Mouse (Mus musculus): ENCODE measurements around the gene Dnajc19. TPM values are rescaled to one million over a fixed set of nuclear protein-coding genes. Genes with fewer than 3 reads are reported as not detected.
A peak's percentile ranks its signal among the peaks of the same experiment; 100 is the strongest.

Dnajc19 gene
- total and polyA plus RNA-seq, 3 experiments, result 143 to 166 TPM; not detected in 1

- DNase-seq (ENCODE audit: low read depth, low spot score), result no peak
- Histone ChIP-seq H3K9ac (ENCODE audit: control insufficient read depth, low read depth, low read length, poor library complexity, severe bottlenecking) (peak overlapping the region; percentile 100), H3K79me2 (ENCODE audit: control insufficient read depth, insufficient read depth, low read length, poor library complexity) (peaks cover 52% of the 10 kb centered on the region), H3K27me3 (ENCODE audit: control insufficient read depth in 1 of 2, insufficient read depth in 2 of 2, low read length in 2 of 2) (no peaks in the 10 kb centered on the region), H3K9me3 (replicated peaks; ENCODE audit: insufficient read depth, low read length) (no peaks in the 10 kb centered on the region), H3K36me3 (ENCODE audit: control insufficient read depth in 1 of 2, insufficient read depth in 2 of 2, low read length in 2 of 2) (peaks cover 2 to 36% of the 10 kb centered on the region in 2 experiments; a peak in 3 of 4 replicates), H3K27ac (ENCODE audit: control insufficient read depth, low read depth, low read length) (peak overlapping the region; percentile 69), H3K4me1 (ENCODE audit: control insufficient read depth in 1 of 2, insufficient read depth in 2 of 2, low read length in 2 of 2) (peaks cover 17 to 18% of the 10 kb centered on the region in 2 experiments), H3K4me3 (ENCODE audit: control insufficient read depth in 1 of 2, insufficient read depth in 1 of 2, low read depth in 2 of 2, low read length in 2 of 2) (peak overlapping the region; percentile 95 to 97)
- TF ChIP-seq CHD1 (IDR thresholded peaks at IDR 0.05; ENCODE audit: low read depth, low read length) (peak; percentile 28; the same call in 1 of the 2 replicates), TBP (IDR thresholded peaks at IDR 0.05; ENCODE audit: low read depth, low read length) (no peak), MXI1 (IDR thresholded peaks at IDR 0.05; ENCODE audit: low read depth, low read length) (0 out of 2 replicates have a peak, but pooled peaks have one; percentile 13)
Measured at GRCm38 (mm10) chr3:34020382-34021258, 60.5 kb downstream of the Dnajc19 start.

- peak within 1 kb of the TSS; percentile 95 to 97 for H3K4me3 ChIP-seq (ENCODE audit: control insufficient read depth in 1 of 2, insufficient read depth in 1 of 2, low read depth in 2 of 2, low read length in 2 of 2)
- DNase-seq (ENCODE audit: low read depth, low spot score), result peak; percentile 81
- H3K4me1 ChIP-seq (ENCODE audit: control insufficient read depth in 1 of 2, insufficient read depth in 2 of 2, low read length in 2 of 2), result peaks cover 11 to 15% of the 10 kb centered on the region in 2 experiments
- H3K9me3 ChIP-seq (replicated peaks; ENCODE audit: insufficient read depth, low read length), result no peaks in the 10 kb centered on the region
- peak within 1 kb of the TSS; percentile 100 for H3K9ac ChIP-seq (ENCODE audit: control insufficient read depth, low read depth, low read length, poor library complexity, severe bottlenecking)
- H3K27ac ChIP-seq (ENCODE audit: control insufficient read depth, low read depth, low read length), result peak within 1 kb of the TSS; percentile 72
- H3K79me2 ChIP-seq (ENCODE audit: control insufficient read depth, insufficient read depth, low read length, poor library complexity), result peaks cover 46% of the 10 kb centered on the region
- peaks cover 2 to 30% of the 10 kb centered on the region in 2 experiments; a peak in 3 of 4 replicates for H3K36me3 ChIP-seq (ENCODE audit: control insufficient read depth in 1 of 2, insufficient read depth in 2 of 2, low read length in 2 of 2)
- no peaks in the 10 kb centered on the region for H3K27me3 ChIP-seq (ENCODE audit: control insufficient read depth in 1 of 2, insufficient read depth in 2 of 2, low read length in 2 of 2)
- TF ChIP-seq CHD2 (IDR thresholded peaks at IDR 0.05; ENCODE audit: low read length), result no peak
- TF ChIP-seq MYB (IDR thresholded peaks at IDR 0.05; ENCODE audit: low read depth, low read length), result 0 out of 2 replicates have a peak, but pooled peaks have one; percentile 25
- TF ChIP-seq GATA1 (IDR thresholded peaks at IDR 0.05; ENCODE audit: low read depth, low read length), result no peak
- no peak for TF ChIP-seq TAL1 (IDR thresholded peaks at IDR 0.05; ENCODE audit: low read length)
- no peak for TF ChIP-seq ELF1 (IDR thresholded peaks at IDR 0.05; ENCODE audit: low read depth, low read length)
- TF ChIP-seq E2F4 (IDR thresholded peaks at IDR 0.05; ENCODE audit: borderline replicate concordance, low read depth, low read length), result no peak
- peak; percentile 82 for TF ChIP-seq HCFC1 (IDR thresholded peaks at IDR 0.05; ENCODE audit: low read depth, low read length)
- TF ChIP-seq POLR2AphosphoS2 (IDR thresholded peaks at IDR 0.05; ENCODE audit: low read length), result peak; percentile 74; the same call in 1 of the 2 replicates
- TF ChIP-seq MAZ (IDR thresholded peaks at IDR 0.05; ENCODE audit: low read depth, low read length), result peak; percentile 66; the same call in 1 of the 2 replicates
- no peak for TF ChIP-seq KAT2A (conservative IDR thresholded peaks at IDR 0.05; ENCODE audit: low read depth, low read length)
- TF ChIP-seq ZNF384 (IDR thresholded peaks at IDR 0.05; ENCODE audit: low read depth, low read length), result no peak
- TF ChIP-seq GABPA (IDR thresholded peaks at IDR 0.05; ENCODE audit: low read depth, low read length), result no peak
- no peak for TF ChIP-seq MAFK (IDR thresholded peaks at IDR 0.05; ENCODE audit: borderline replicate concordance, low read depth, low read length)
- no peak for TF ChIP-seq ZKSCAN1 (IDR thresholded peaks at IDR 0.05; ENCODE audit: low read depth, low read length)
- peak; percentile 55 to 83 for TF ChIP-seq POLR2A (IDR thresholded peaks at IDR 0.05; ENCODE audit: control insufficient read depth in 1 of 2, insufficient read depth in 1 of 2, low read depth in 1 of 2, low read length in 2 of 2, poor library complexity in 1 of 2)
- TF ChIP-seq SMC3 (IDR thresholded peaks at IDR 0.05; ENCODE audit: low read depth, low read length), result no peak
- 0 out of 6 replicates have a peak, but pooled peaks of 1 of the 3 experiments have one; percentile 14 for TF ChIP-seq CTCF (IDR thresholded peaks at IDR 0.05 in 2 of 3, conservative IDR thresholded peaks at IDR 0.05 in 1 of 3; ENCODE audit: control insufficient read depth in 1 of 3, insufficient read depth in 1 of 3, low read depth in 2 of 3, low read length in 3 of 3, poor library complexity in 1 of 3, severe bottlenecking in 1 of 3)
- TF ChIP-seq USF1 (IDR thresholded peaks at IDR 0.05; ENCODE audit: low read depth, low read length), result no peak
- no peak for TF ChIP-seq ETS1 (IDR thresholded peaks at IDR 0.05; ENCODE audit: low read depth, low read length)
- TF ChIP-seq MXI1 (IDR thresholded peaks at IDR 0.05; ENCODE audit: low read depth, low read length), result 0 out of 2 replicates have a peak, but pooled peaks have one; percentile 9
- no peak for TF ChIP-seq MEF2A (IDR thresholded peaks at IDR 0.05; ENCODE audit: extremely low read depth, insufficient replicate concordance, low read depth, low read length, poor library complexity, severe bottlenecking)
- TF ChIP-seq NELFE (IDR thresholded peaks at IDR 0.05; ENCODE audit: low read depth, low read length), result peak; percentile 90
- no peak for TF ChIP-seq MAX (IDR thresholded peaks at IDR 0.05; ENCODE audit: low read length)
- 0 out of 2 replicates have a peak, but pooled peaks have one; percentile 31 for TF ChIP-seq ZMIZ1 (IDR thresholded peaks at IDR 0.05; ENCODE audit: low read depth, low read length)
- TF ChIP-seq EP300 (IDR thresholded peaks at IDR 0.05; ENCODE audit: low read depth in 1 of 2, low read length in 2 of 2), result no peak
Measured at GRCm38 (mm10) chr3:34019540-34020381, 61.4 kb downstream of the Dnajc19 start, which contains the start of gene Fxr1. Fxr1 (plus strand) TSS chr3:34019943.
